Mouse (Mus musculus): ENCODE results near the gene Ahctf1.

DNA sequence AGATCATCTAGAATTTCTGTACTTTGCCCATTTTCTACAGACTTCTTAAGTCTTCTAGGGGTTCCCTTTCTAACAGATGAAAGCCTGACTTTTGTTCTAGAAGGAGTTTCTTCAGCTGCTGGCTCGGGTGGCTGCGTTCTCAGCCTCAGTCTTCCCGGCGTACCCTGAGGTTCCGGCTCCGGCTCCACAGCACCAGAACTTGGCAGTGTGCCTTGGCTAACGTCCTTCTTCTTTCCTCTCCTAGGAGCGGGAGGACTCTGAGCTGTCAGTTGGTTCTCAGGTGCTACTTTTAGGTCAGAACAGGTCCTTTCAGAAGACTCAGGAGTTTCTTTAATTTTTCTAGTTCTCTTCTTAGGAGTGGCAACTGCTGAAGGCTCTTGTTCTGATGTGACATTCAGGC, 50.5 kb downstream of the Ahctf1 start:
- TF ChIP-seq EP300 (IDR thresholded peaks at IDR 0.05; ENCODE audit: low read depth), result no peak
- no peak for TF ChIP-seq CTCF (IDR thresholded peaks at IDR 0.05; ENCODE audit: low read depth)

Measured in liver, postnatal 0 days (tissue).